In genomic region chr11:100479152-100479551, GRCm38 (mm10) we compare ENCODE assay signal across 22 mouse cellular contexts.
"Had no signal": no experiment of that assay in that cellular context is flagged by ENCODE, and none has a peak within 500 bp of the region (broad histone marks: within the 10 kb centered on the region; RNA-seq: fewer than 3 reads in every experiment).

No protein-coding gene starts in this region.

- H3K4me3 ChIP-seq: heart, embryonic 10.5 days; heart, embryonic 12.5 days; hindbrain, embryonic 13.5 days; hindbrain, embryonic 15.5 days; kidney, embryonic 15.5 days; limb, embryonic 13.5 days; limb, embryonic 15.5 days had no signal

- ATAC-seq: hindbrain, postnatal 0 days; intestine, embryonic 16.5 days had no signal

- H3K27ac ChIP-seq: heart, embryonic 10.5 days; hindbrain, embryonic 13.5 days; hindbrain, embryonic 15.5 days; hindbrain, postnatal 0 days; kidney, embryonic 15.5 days; kidney, postnatal 0 days; limb, embryonic 13.5 days; limb, embryonic 15.5 days had no signal

- H3K9me3 ChIP-seq: heart, embryonic 10.5 days; heart, embryonic 12.5 days; hindbrain, embryonic 13.5 days; hindbrain, embryonic 15.5 days; kidney, embryonic 15.5 days; limb, embryonic 13.5 days; limb, embryonic 15.5 days had no signal

- H3K4me2 ChIP-seq: heart, embryonic 12.5 days; hindbrain, embryonic 13.5 days; hindbrain, embryonic 15.5 days; kidney, embryonic 15.5 days; limb, embryonic 13.5 days; limb, embryonic 15.5 days had no signal

- DNase-seq: gastrocnemius, postnatal 14 days; gastrocnemius, postnatal 36 days; heart, adult 18-20 months; heart, postnatal 10 days; kidney, adult 11 months; kidney, adult 2 months; kidney, adult 9 months; kidney, postnatal 14 days; kidney, postnatal 36 days; layer of hippocampus, adult 9-11 months; layer of hippocampus, postnatal 36 days; left cerebral cortex, postnatal 4 days had no signal

- H3K4me1 ChIP-seq: heart, embryonic 10.5 days; heart, embryonic 12.5 days; hindbrain, embryonic 13.5 days; hindbrain, embryonic 15.5 days; kidney, embryonic 15.5 days; limb, embryonic 13.5 days; limb, embryonic 15.5 days had no signal

- H3K27me3 ChIP-seq: heart, embryonic 12.5 days; hindbrain, embryonic 13.5 days; hindbrain, embryonic 15.5 days; kidney, embryonic 15.5 days; limb, embryonic 13.5 days; limb, embryonic 15.5 days had no signal

- H3K9ac ChIP-seq: heart, embryonic 12.5 days; hindbrain, embryonic 13.5 days; hindbrain, embryonic 15.5 days; kidney, embryonic 15.5 days; limb, embryonic 13.5 days; limb, embryonic 15.5 days had no signal
